ENCODE assay signal across 30 mouse cellular contexts in the genomic region with DNA sequence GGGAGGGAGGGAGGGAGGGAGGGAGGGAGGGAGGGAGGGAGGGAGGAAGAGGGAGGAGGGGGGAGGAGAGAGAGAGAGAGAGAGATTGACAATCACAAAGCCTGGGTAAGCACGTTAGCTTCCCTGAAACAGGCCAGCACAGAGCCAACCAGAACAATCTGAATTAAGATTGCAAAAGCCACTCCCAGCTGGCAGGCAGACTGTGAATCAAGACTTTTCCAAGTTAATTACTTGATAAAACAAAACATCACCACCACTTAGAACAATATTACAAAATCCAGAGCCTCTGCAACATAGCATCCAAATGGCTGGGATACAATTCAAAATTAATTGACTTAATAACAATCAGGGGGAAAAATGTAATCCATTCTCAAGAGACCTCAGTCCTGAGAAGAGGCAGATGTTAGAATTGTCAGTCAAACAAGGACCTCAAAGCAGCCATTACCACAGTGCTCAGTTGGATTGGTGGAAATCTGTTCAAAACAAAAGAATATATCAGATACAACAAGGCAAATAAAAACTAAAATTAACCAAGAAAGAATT.
A peak's percentile ranks its signal among the peaks of the same experiment; 100 is the strongest.
DNase-seq lines count a peak whose midpoint lies in the region; ATAC-seq lines count a peak whose summit lies in the region.
"Had no signal": no experiment of that assay in that cellular context is flagged by ENCODE, and none has a peak within 500 bp of the region (broad histone marks: within the 10 kb centered on the region; RNA-seq: fewer than 3 reads in every experiment).

No protein-coding gene starts in this region.

- no peak overlapping the region for H3K4me2 ChIP-seq in embryonic facial prominence, embryonic 14.5 days (ENCODE audit: low read depth, low read length)
- H3K4me2 ChIP-seq in forebrain, embryonic 12.5 days: no peak overlapping the region
- H3K4me2 ChIP-seq: forebrain, embryonic 15.5 days; limb, embryonic 12.5 days; liver, embryonic 15.5 days; midbrain, embryonic 12.5 days; neural tube, embryonic 12.5 days had no signal

- H3K4me1 ChIP-seq in embryonic facial prominence, embryonic 14.5 days (ENCODE audit: control insufficient read depth, insufficient read depth, low read length): no peaks in the 10 kb centered on the region
- H3K4me1 ChIP-seq in embryonic facial prominence, embryonic 10.5 days: no peaks in the 10 kb centered on the region
- no peaks in the 10 kb centered on the region for H3K4me1 ChIP-seq in forebrain, embryonic 12.5 days
- H3K4me1 ChIP-seq: forebrain, embryonic 15.5 days; limb, embryonic 12.5 days; liver, embryonic 15.5 days; megakaryocyte, embryonic 14.5 days; midbrain, embryonic 12.5 days; neural tube, embryonic 12.5 days had no signal

- peak; percentile 3 for DNase-seq in embryonic facial prominence, embryonic 14.5 days (ENCODE audit: low spot score)
- no peak for DNase-seq in embryonic facial prominence, embryonic 10.5 days (ENCODE audit: low spot score)
- peak; percentile 8 for DNase-seq in heart, postnatal 25 days (ENCODE audit: low spot score)
- DNase-seq in heart, adult 8-10 months (ENCODE audit: low spot score): no peak
- peak; percentile 29 for DNase-seq in Muller cell, postnatal 12 days (ENCODE audit: inconsistent ontology term)
- DNase-seq in lung, postnatal 25 days (ENCODE audit: low spot score): peak; percentile 14
- DNase-seq: adrenal gland, postnatal 36 days; cerebellum, adult 8-10 months; cerebellum, postnatal 25 days; gastrocnemius, postnatal 25 days; kidney, adult 9 months; kidney, postnatal 14 days; right cerebral cortex, postnatal 4 days; thymus, adult 2 months; thymus, postnatal 4 days had no signal

- H3K27me3 ChIP-seq in embryonic facial prominence, embryonic 14.5 days (replicated peaks; ENCODE audit: control insufficient read depth, insufficient read depth, low read length): no peaks in the 10 kb centered on the region
- H3K27me3 ChIP-seq in embryonic facial prominence, embryonic 10.5 days (replicated peaks; ENCODE audit: low read depth, poor library complexity, severe bottlenecking): no peaks in the 10 kb centered on the region
- no peaks in the 10 kb centered on the region for H3K27me3 ChIP-seq in forebrain, embryonic 12.5 days
- H3K27me3 ChIP-seq: forebrain, embryonic 15.5 days; limb, embryonic 12.5 days; liver, embryonic 15.5 days; midbrain, embryonic 12.5 days; neural tube, embryonic 12.5 days had no signal

- H3K27ac ChIP-seq in embryonic facial prominence, embryonic 14.5 days (replicated peaks; ENCODE audit: low read depth, low read length): no peak overlapping the region
- H3K27ac ChIP-seq in embryonic facial prominence, embryonic 10.5 days (replicated peaks): no peak overlapping the region
- no peak overlapping the region for H3K27ac ChIP-seq in forebrain, embryonic 12.5 days
- H3K27ac ChIP-seq: forebrain, embryonic 15.5 days; heart, adult 2 months; layer of hippocampus, adult 2 months; left cerebral cortex, adult 2 months; limb, embryonic 12.5 days; liver, embryonic 15.5 days; midbrain, embryonic 12.5 days; neural tube, embryonic 12.5 days; stomach, postnatal 0 days had no signal

- no peak for ATAC-seq in embryonic facial prominence, embryonic 14.5 days (ENCODE audit: low read depth)
- ATAC-seq in forebrain, embryonic 12.5 days (ENCODE audit: low FRiP score): no peak
- ATAC-seq: forebrain, embryonic 15.5 days; hindbrain, embryonic 16.5 days; intestine, embryonic 16.5 days had no signal

- no peak overlapping the region for H3K9ac ChIP-seq in embryonic facial prominence, embryonic 14.5 days (ENCODE audit: low read depth, low read length)
- no peak overlapping the region for H3K9ac ChIP-seq in forebrain, embryonic 12.5 days
- H3K9ac ChIP-seq: forebrain, embryonic 15.5 days; limb, embryonic 12.5 days; liver, embryonic 15.5 days; midbrain, embryonic 12.5 days; neural tube, embryonic 12.5 days had no signal

- intact Hi-C loops in heart, postnatal 25 days (cut with DNase I): no loop called here

- H3K36me3 ChIP-seq in embryonic facial prominence, embryonic 14.5 days (ENCODE audit: control insufficient read depth, insufficient read depth, low read length): no peaks in the 10 kb centered on the region
- no peaks in the 10 kb centered on the region for H3K36me3 ChIP-seq in embryonic facial prominence, embryonic 10.5 days (replicated peaks)
- H3K36me3 ChIP-seq in forebrain, embryonic 12.5 days (replicated peaks): no peaks in the 10 kb centered on the region
- H3K36me3 ChIP-seq: forebrain, embryonic 15.5 days; G1E; limb, embryonic 12.5 days; liver, embryonic 15.5 days; midbrain, embryonic 12.5 days; neural tube, embryonic 12.5 days had no signal

- 7% methylated on average over 1 of the region's 1 CpGs for WGBS in embryonic facial prominence, embryonic 14.5 days
- 14% methylated on average over 1 of the region's 1 CpGs for WGBS in embryonic facial prominence, embryonic 10.5 days
- WGBS in forebrain, embryonic 12.5 days: 17% methylated on average over 1 of the region's 1 CpGs

- peaks cover 3% of the 10 kb centered on the region; the same call in 1 of the 2 replicates for H3K9me3 ChIP-seq in embryonic facial prominence, embryonic 14.5 days (ENCODE audit: control insufficient read depth, low read length)
- no peaks in the 10 kb centered on the region for H3K9me3 ChIP-seq in embryonic facial prominence, embryonic 10.5 days
- no peaks in the 10 kb centered on the region for H3K9me3 ChIP-seq in forebrain, embryonic 12.5 days
- H3K9me3 ChIP-seq: forebrain, embryonic 15.5 days; G1E; liver, embryonic 15.5 days; megakaryocyte, embryonic 14.5 days; neural tube, embryonic 12.5 days had no signal

- no peak overlapping the region for H3K4me3 ChIP-seq in embryonic facial prominence, embryonic 14.5 days (ENCODE audit: low read depth, low read length)
- no peak overlapping the region for H3K4me3 ChIP-seq in embryonic facial prominence, embryonic 10.5 days
- no peak overlapping the region for H3K4me3 ChIP-seq in forebrain, embryonic 12.5 days (replicated peaks)
- H3K4me3 ChIP-seq: forebrain, embryonic 15.5 days; heart, adult 2 months; layer of hippocampus, adult 2 months; left cerebral cortex, adult 2 months; limb, embryonic 12.5 days; liver, embryonic 15.5 days; megakaryocyte, embryonic 14.5 days; midbrain, embryonic 12.5 days; myocyte; neural tube, embryonic 12.5 days had no signal

Comparison
In these comparisons a context has a peak if more than half of its experiments do, and no peak if none do; other contexts are left out.
1. DNase-seq: peak in embryonic facial prominence, embryonic 14.5 days (single experiment), heart, postnatal 25 days (single experiment), Muller cell, postnatal 12 days (single experiment) and lung, postnatal 25 days (single experiment); none in embryonic facial prominence, embryonic 10.5 days (single experiment) and heart, adult 8-10 months (single experiment).